Mouse (Mus musculus): Measurements from ENCODE around the gene Zfp131. TPM values are rescaled to one million over a fixed set of nuclear protein-coding genes. Genes with fewer than 3 reads are reported as not detected.

Zfp131 gene
- polyA plus RNA-seq, 1 experiment from 2014 or later, result 30.0 TPM

- Histone ChIP-seq H3K4me1 (no peaks in the 10 kb centered on the region), H3K9me3 (replicated peaks) (no peaks in the 10 kb centered on the region), H3K27me3 (replicated peaks) (no peaks in the 10 kb centered on the region), H3K4me2 (no peak overlapping the region), H3K36me3 (peaks cover 9% of the 10 kb centered on the region), H3K27ac (replicated peaks) (no peak overlapping the region), H3K9ac (replicated peaks) (no peak overlapping the region), H3K4me3 (replicated peaks) (no peak overlapping the region)
- ATAC-seq (ENCODE audit: low FRiP score), result no peak
- WGBS, result 93% methylated on average over 2 of the region's 2 CpGs
Observed at GRCm38 (mm10) chr13:119716105-119716504, 74.6 kb downstream of the Zfp131 start.

Other genes starting within 250 kb of the Zfp131 start
- gene Ccl28, start 167.1 kb downstream of the Zfp131 start, polyA plus RNA-seq (2015; fragmentation: Nextera tagmentation; extraction: Ambion mirVana), result 0.29 and 0.41 TPM in 2 replicates
- gene Hmgcs1, start 100.5 kb downstream of the Zfp131 start, polyA plus RNA-seq (2015; fragmentation: Nextera tagmentation; extraction: Ambion mirVana), result 443 and 497 TPM in 2 replicates
- 5.1 and 6.1 TPM in 2 replicates for gene Nim1k, start 35.0 kb downstream of the Zfp131 start, polyA plus RNA-seq (2015; fragmentation: Nextera tagmentation; extraction: Ambion mirVana)
- not detected in 2 replicates for gene AF067063, start 39.3 kb upstream of the Zfp131 start, polyA plus RNA-seq (2015; fragmentation: Nextera tagmentation; extraction: Ambion mirVana)
- not detected in 2 replicates for gene D13Ertd608e, start 45.1 kb upstream of the Zfp131 start, polyA plus RNA-seq (2015; fragmentation: Nextera tagmentation; extraction: Ambion mirVana)
- gene Tcstv1, start 103.9 kb upstream of the Zfp131 start, polyA plus RNA-seq (2015; fragmentation: Nextera tagmentation; extraction: Ambion mirVana), result not detected in 2 replicates
- gene Gm21761, start 138.4 kb upstream of the Zfp131 start, polyA plus RNA-seq (2015; fragmentation: Nextera tagmentation; extraction: Ambion mirVana), result not detected in 2 replicates
- gene B020031M17Rik, start 159.9 kb upstream of the Zfp131 start, polyA plus RNA-seq (2015; fragmentation: Nextera tagmentation; extraction: Ambion mirVana), result not detected in 2 replicates
- gene Gm36079, start 236.1 kb upstream of the Zfp131 start, polyA plus RNA-seq (2015; fragmentation: Nextera tagmentation; extraction: Ambion mirVana), result not detected in 2 replicates